Comparison of ENCODE assay signal across 8 mouse cellular contexts in genomic region chr1:171502388-171503249, GRCm38 (mm10). TPM values are rescaled to one million over a fixed set of nuclear protein-coding genes. Genes with fewer than 3 reads are reported as not detected.
A peak's percentile ranks its signal among the peaks of the same experiment; 100 is the strongest.
DNase-seq lines count a peak whose midpoint lies in the region; ATAC-seq lines count a peak whose summit lies in the region.

No protein-coding gene starts in this region.

- H3K27me3 ChIP-seq in heart, embryonic 12.5 days (replicated peaks): no peaks in the 10 kb centered on the region
- H3K27me3 ChIP-seq in kidney, embryonic 15.5 days: no peaks in the 10 kb centered on the region

- DNase-seq in heart, adult 11 months: peak; percentile 92
- no peak for DNase-seq in heart, postnatal 25 days (ENCODE audit: low spot score)
- peak; percentile 81 for DNase-seq in embryo, embryonic 9.5 days (ENCODE audit: extremely low spot score)
- peak; percentile 54 for DNase-seq in lung, postnatal 14 days
- DNase-seq in retina, postnatal 7 days (ENCODE audit: low read depth, low spot score): peak; percentile 65

- H3K9me3 ChIP-seq in heart, embryonic 12.5 days (replicated peaks): peaks cover 10% of the 10 kb centered on the region
- no peaks in the 10 kb centered on the region for H3K9me3 ChIP-seq in kidney, embryonic 15.5 days (replicated peaks)

- WGBS in heart, embryonic 12.5 days: under 1% methylated on average over 14 of the region's 14 CpGs
- 0% methylated on average over 14 of the region's 14 CpGs for WGBS in kidney, embryonic 15.5 days

- no peak overlapping the region for H3K9ac ChIP-seq in heart, embryonic 12.5 days
- peak overlapping the region; percentile 66; the same call in 1 of the 2 replicates for H3K9ac ChIP-seq in kidney, embryonic 15.5 days

- peak overlapping the region; percentile 82 for H3K27ac ChIP-seq in heart, embryonic 12.5 days (ENCODE audit: poor library complexity, severe bottlenecking)
- peak overlapping the region; percentile 98 for H3K27ac ChIP-seq in kidney, embryonic 15.5 days

- H3K4me1 ChIP-seq in heart, embryonic 12.5 days (replicated peaks): peaks cover 9% of the 10 kb centered on the region; the same call in 1 of the 2 replicates
- peaks cover 17% of the 10 kb centered on the region for H3K4me1 ChIP-seq in kidney, embryonic 15.5 days

- no peaks in the 10 kb centered on the region; the same call in 1 of the 2 replicates for H3K36me3 ChIP-seq in heart, embryonic 12.5 days
- no peaks in the 10 kb centered on the region for H3K36me3 ChIP-seq in kidney, embryonic 15.5 days

- H3K4me3 ChIP-seq in heart, embryonic 12.5 days: no peak overlapping the region
- H3K4me3 ChIP-seq in kidney, embryonic 15.5 days (replicated peaks): peak overlapping the region; percentile 54

- peak; percentile 57 for ATAC-seq in activated CD4-positive, CD25-positive, alpha-beta regulatory T cell, adult 4 months
- peak; percentile 80 for ATAC-seq in heart, embryonic 12.5 days (ENCODE audit: insufficient number of reproducible peaks, low FRiP score)
- ATAC-seq in kidney, embryonic 15.5 days (replicated peaks; ENCODE audit: low FRiP score): peak; percentile 90

- peak overlapping the region; percentile 68 for H3K4me2 ChIP-seq in heart, embryonic 12.5 days
- peak overlapping the region; percentile 69 for H3K4me2 ChIP-seq in kidney, embryonic 15.5 days

- intact Hi-C loops in heart, postnatal 25 days (cut with DNase I): loop anchor here (10.0 kb wide), 2 partner anchors 398 to 468 kb away; no protein-coding TSS in a partner anchor

RNA-seq across cellular contexts. Expression of gene Alyref2, which starts 0.7 kb away (rescaled TPM):
- total RNA-seq in heart, postnatal 25 days (2021): 1 to 10 TPM; 2.4 to 3.3 TPM
- 10 to 100 TPM in 1 of 2 experiments, 1 to 10 TPM in 1; 8.9 to 11.1 TPM for polyA plus RNA-seq in activated CD4-positive, CD25-positive, alpha-beta regulatory T cell, adult 4 months (2017; shearing (Covaris generic))
- polyA plus RNA-seq in heart, embryonic 12.5 days (2016; fragmentation: Nextera tagmentation; extraction: Ambion mirVana): 12.4 and 13.3 TPM in 2 replicates
- polyA plus RNA-seq in kidney, embryonic 15.5 days (2015; fragmentation: Nextera tagmentation; extraction: Ambion mirVana): 11.2 and 13.7 TPM in 2 replicates

RNA-seq across cellular contexts. Expression of gene Itln1, which starts 32.5 kb away (rescaled TPM):
- total RNA-seq in heart, postnatal 25 days (2021): not detected
- polyA plus RNA-seq in activated CD4-positive, CD25-positive, alpha-beta regulatory T cell, adult 4 months (2017; shearing (Covaris generic)): not detected
- polyA plus RNA-seq in heart, embryonic 12.5 days (2016; fragmentation: Nextera tagmentation; extraction: Ambion mirVana): not detected in 2 replicates
- not detected in 2 replicates for polyA plus RNA-seq in kidney, embryonic 15.5 days (2015; fragmentation: Nextera tagmentation; extraction: Ambion mirVana)

RNA-seq across cellular contexts. Expression of gene Cd244a, which starts 56.4 kb away (rescaled TPM):
- under 1 TPM; 0.25 to 0.44 TPM for total RNA-seq in heart, postnatal 25 days (2021)
- polyA plus RNA-seq in activated CD4-positive, CD25-positive, alpha-beta regulatory T cell, adult 4 months (2017; shearing (Covaris generic)): 1 to 10 TPM; 1.0 to 1.4 TPM
- polyA plus RNA-seq in heart, embryonic 12.5 days (2016; fragmentation: Nextera tagmentation; extraction: Ambion mirVana): not detected in 2 replicates
- 0.08 and 0.26 TPM in 2 replicates for polyA plus RNA-seq in kidney, embryonic 15.5 days (2015; fragmentation: Nextera tagmentation; extraction: Ambion mirVana)
